Mouse (Mus musculus) liver, adult 2 months (tissue): ENCODE data around the gene Fbxl13.

ENCODE experiments used
- CTCF ChIP-seq: fragments of 200-500 bp; IDR thresholded peaks from 2 replicates; pipeline ENCODE4 v1.5.1; 2011; ENCODE audit warnings: low read depth, low read length, control low read depth
- POLR2A ChIP-seq: fragments of 200-500 bp; IDR thresholded peaks from 2 replicates; pipeline ENCODE4 v1.6.1; 2011; ENCODE audit warnings: low read length, control low read depth; ENCODE audit not compliant: insufficient read depth; ENCODE audit errors: extremely low read depth

- TF ChIP-seq CTCF = no peak
- no peak for TF ChIP-seq POLR2A
Observed at GRCm38 (mm10) chr5:21502936-21503610, 142.4 kb downstream of the Fbxl13 start.
